Mouse (Mus musculus): ENCODE measurements at regions not wholly inside any gene's neighbourhood (a gene's known extent, or its start where the extent isn't known, plus 50 kb on each side); places are given as distances from the start of the nearest gene placed in this dataset.
A peak's percentile ranks its signal among the peaks of the same experiment; 100 is the strongest.

DNA sequence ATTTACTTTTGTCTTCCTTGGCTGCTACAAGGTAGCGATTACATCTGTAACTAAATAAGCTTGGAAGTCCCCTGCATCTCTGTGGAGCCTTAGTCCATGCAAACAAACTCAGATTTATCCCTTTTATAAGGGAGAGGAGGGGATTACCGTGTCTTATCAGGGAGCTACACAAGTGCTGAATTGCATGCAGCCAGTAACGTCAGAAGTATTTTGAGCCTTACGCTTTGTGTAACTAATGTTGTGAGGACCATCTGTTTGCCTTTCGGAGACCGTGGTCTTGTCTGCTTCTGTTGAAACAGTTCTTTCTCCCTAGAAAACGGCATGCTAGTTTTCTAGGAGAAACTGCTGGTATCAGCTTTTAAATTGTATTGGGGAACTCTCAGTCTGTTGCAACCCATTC, 58.0 kb upstream of the Dmrta1 start:
- no peaks in the 10 kb centered on the region for H3K9me3 ChIP-seq (ENCODE audit: control insufficient read depth, low read length)
- ATAC-seq (ENCODE audit: low FRiP score) (no peak; the same call in 1 of the 2 replicates), DNase-seq (ENCODE audit: low spot score, missing footprints) (no peak)
- no peak overlapping the region for H3K4me3 ChIP-seq (ENCODE audit: low read depth, low read length)
- no peak overlapping the region; the same call in 1 of the 2 replicates for H3K27ac ChIP-seq (ENCODE audit: low read depth, low read length)
- H3K4me2 ChIP-seq = no peak overlapping the region
- no peak overlapping the region for H3K9ac ChIP-seq (ENCODE audit: low read length)
- H3K4me1 ChIP-seq (ENCODE audit: control insufficient read depth, insufficient read depth, low read length) = peaks cover 2% of the 10 kb centered on the region; the same call in 1 of the 2 replicates
- 54% methylated on average over 7 of the region's 7 CpGs for WGBS
- H3K27me3 ChIP-seq (ENCODE audit: control insufficient read depth, insufficient read depth, low read length) = no peaks in the 10 kb centered on the region
- no peaks in the 10 kb centered on the region for H3K36me3 ChIP-seq (ENCODE audit: control insufficient read depth, insufficient read depth, low read length)

DNA sequence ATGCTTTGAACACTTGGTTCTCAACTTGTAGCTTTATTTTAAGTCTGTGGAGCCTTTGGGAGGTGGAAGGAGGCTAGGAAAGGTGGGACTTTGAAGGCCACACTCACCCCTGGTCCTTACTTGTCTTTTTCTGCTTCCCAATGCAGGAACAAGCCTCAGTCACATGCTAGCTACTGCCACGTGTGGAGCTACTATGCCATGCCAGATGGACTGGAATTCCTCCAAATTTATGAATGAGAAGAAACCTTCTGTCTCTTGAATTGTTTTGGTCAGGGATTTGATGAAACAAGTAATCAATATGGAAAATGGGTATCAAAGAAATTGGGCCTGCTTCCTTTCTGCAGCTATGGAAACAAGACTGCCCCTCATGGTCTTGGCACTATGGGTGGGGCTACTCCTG, 74.5 kb upstream of the Dmrta1 start:
- WGBS = 64% methylated on average over 1 of the region's 1 CpGs
- H3K4me2 ChIP-seq = no peak overlapping the region

DNA sequence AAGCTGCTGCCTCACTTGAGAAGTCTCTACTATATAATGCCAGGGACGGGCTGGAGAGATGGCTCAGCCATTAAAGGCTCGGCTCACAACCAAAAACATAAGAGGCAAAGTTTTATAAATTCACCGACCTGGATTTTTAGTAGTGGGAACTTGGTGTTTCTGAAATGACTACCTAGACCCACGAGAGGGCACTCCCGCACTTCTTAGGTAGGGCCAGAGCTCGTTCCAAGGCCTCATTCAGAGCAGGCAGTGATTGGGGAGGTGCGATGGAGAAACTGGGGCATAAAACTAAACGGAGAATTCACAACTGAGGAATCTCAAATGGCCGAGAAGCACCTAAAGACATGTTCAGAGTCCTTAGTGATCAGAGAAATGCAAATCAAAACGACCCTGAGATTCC, 103.7 kb upstream of the Dmrta1 start:
- Histone ChIP-seq H3K9me3 (ENCODE audit: control insufficient read depth, low read length) (no peaks in the 10 kb centered on the region), H3K4me1 (ENCODE audit: control insufficient read depth, insufficient read depth, low read length) (no peaks in the 10 kb centered on the region), H3K27ac (ENCODE audit: low read depth, low read length) (no peak overlapping the region), H3K27me3 (ENCODE audit: control insufficient read depth, insufficient read depth, low read length) (no peaks in the 10 kb centered on the region), H3K4me2 (no peak overlapping the region), H3K36me3 (ENCODE audit: control insufficient read depth, insufficient read depth, low read length) (no peaks in the 10 kb centered on the region), H3K9ac (ENCODE audit: low read length) (no peak overlapping the region), H3K4me3 (ENCODE audit: low read depth, low read length) (no peak overlapping the region)
- 28% methylated on average over 10 of the region's 10 CpGs for WGBS
- peak; percentile 90 for DNase-seq (ENCODE audit: low spot score, missing footprints)
- ATAC-seq (ENCODE audit: low FRiP score) = peak; percentile 81

More for the DNA sequence above, 74.5 kb upstream of the Dmrta1 start:
- Histone ChIP-seq H3K9me3 (ENCODE audit: control insufficient read depth, low read length) (no peaks in the 10 kb centered on the region), H3K36me3 (ENCODE audit: control insufficient read depth, insufficient read depth, low read length) (no peaks in the 10 kb centered on the region), H3K4me1 (ENCODE audit: control insufficient read depth, insufficient read depth, low read length) (no peaks in the 10 kb centered on the region), H3K4me3 (ENCODE audit: low read depth, low read length) (no peak overlapping the region), H3K9ac (ENCODE audit: low read length) (no peak overlapping the region), H3K27ac (ENCODE audit: low read depth, low read length) (no peak overlapping the region), H3K27me3 (ENCODE audit: control insufficient read depth, insufficient read depth, low read length) (no peaks in the 10 kb centered on the region)
- DNase-seq (ENCODE audit: low spot score, missing footprints) (no peak), ATAC-seq (ENCODE audit: low FRiP score) (no peak)

DNA sequence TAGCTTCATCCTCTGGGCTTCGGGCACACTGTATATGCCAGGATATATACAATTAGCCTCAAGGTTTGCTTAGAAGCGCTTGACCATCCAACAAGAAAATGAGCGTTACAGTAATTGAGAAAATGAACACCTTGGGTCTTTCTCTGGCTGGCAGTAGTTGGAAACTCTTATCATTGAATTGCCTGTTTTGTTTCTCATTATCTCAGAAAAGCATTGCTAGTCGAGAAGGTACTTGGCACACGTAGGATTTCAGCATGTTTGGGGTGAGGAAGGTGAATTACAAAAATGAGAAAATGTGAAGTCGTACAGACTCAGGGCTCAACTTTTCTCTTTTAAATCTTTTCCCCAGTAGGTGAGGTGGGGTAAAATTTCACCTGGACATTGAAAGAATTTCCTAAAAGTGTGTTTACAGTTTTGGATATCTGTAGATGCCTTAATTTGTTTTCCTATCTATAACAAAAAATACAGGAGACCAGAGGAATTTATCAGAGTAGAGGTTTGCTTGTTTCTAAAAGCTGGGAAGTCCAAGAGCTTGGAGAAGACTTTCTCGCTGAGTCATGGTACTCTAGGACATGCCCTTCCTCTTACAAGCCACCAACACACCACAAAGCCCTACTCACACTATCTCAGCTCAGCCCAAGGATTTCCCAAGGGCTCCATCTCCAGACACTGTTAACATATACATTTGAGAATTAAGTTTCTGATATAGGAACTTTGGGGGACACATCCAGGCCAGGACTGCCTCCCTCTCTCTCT, 124.3 kb upstream of the Dmrta1 start:
- Histone ChIP-seq H3K27me3 (ENCODE audit: control insufficient read depth, insufficient read depth, low read length) (no peaks in the 10 kb centered on the region), H3K9ac (ENCODE audit: low read length) (no peak overlapping the region), H3K36me3 (ENCODE audit: control insufficient read depth, insufficient read depth, low read length) (no peaks in the 10 kb centered on the region), H3K4me3 (ENCODE audit: low read depth, low read length) (no peak overlapping the region), H3K27ac (ENCODE audit: low read depth, low read length) (no peak overlapping the region), H3K9me3 (ENCODE audit: control insufficient read depth, low read length) (no peaks in the 10 kb centered on the region), H3K4me1 (ENCODE audit: control insufficient read depth, insufficient read depth, low read length) (no peaks in the 10 kb centered on the region), H3K4me2 (no peak overlapping the region)
- WGBS = 90% methylated on average over 7 of the region's 7 CpGs
- no peak for ATAC-seq (ENCODE audit: low FRiP score)
- no peak for DNase-seq (ENCODE audit: low spot score, missing footprints)

DNA sequence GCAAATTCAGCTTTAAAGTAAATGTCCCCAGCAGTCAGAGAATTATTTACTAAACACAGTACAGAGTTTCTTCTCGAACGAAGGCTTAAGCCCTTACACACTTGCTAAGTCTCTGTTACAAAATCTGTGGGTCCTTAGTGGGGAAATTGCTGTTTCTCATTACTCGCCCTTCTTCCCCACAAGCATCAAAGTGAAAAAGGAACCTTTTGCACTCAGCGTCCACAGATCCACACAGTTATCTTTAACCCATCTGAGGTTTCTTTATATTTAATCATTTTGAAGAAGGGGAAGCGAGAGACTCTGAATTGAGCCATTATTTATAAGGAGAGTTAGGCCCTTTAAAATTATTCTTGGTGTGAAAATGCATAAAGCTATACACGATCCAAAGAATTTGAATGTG, 126.7 kb upstream of the Dmrta1 start:
- H3K9me3 ChIP-seq (ENCODE audit: control insufficient read depth, low read length) = no peaks in the 10 kb centered on the region
- H3K4me3 ChIP-seq (ENCODE audit: low read depth, low read length) = no peak overlapping the region
- H3K27me3 ChIP-seq (ENCODE audit: control insufficient read depth, insufficient read depth, low read length) = no peaks in the 10 kb centered on the region
- no peak overlapping the region for H3K4me2 ChIP-seq
- no peaks in the 10 kb centered on the region for H3K4me1 ChIP-seq (ENCODE audit: control insufficient read depth, insufficient read depth, low read length)
- no peak overlapping the region for H3K9ac ChIP-seq (ENCODE audit: low read length)
- DNase-seq (ENCODE audit: low spot score, missing footprints) (no peak), ATAC-seq (ENCODE audit: low FRiP score) (no peak)
- H3K36me3 ChIP-seq (ENCODE audit: control insufficient read depth, insufficient read depth, low read length) = no peaks in the 10 kb centered on the region
- no peak overlapping the region for H3K27ac ChIP-seq (ENCODE audit: low read depth, low read length)
- 80% methylated on average over 6 of the region's 6 CpGs for WGBS

DNA sequence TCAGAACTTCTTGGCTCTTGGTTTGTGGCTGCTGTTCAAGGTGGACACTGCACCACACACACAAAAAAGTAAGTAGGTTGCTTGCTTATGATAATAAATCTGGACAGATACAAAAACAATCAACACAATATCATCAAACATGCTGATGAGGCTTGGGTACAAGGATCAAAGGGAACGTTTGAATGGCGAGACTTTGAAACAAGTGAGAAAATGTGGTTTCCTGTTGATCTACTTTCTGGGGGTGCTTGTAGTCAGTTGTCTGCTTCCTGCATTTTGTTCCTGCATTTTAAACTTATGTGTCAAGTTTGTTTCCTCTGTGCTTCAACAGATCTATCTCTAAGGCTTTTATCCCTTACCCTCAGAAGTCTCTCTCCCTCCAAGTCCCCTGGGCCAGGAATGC, 128.7 kb upstream of the Dmrta1 start:
- WGBS = 86% methylated on average over 2 of the region's 2 CpGs
- no peaks in the 10 kb centered on the region for H3K4me1 ChIP-seq (ENCODE audit: control insufficient read depth, insufficient read depth, low read length)

DNA sequence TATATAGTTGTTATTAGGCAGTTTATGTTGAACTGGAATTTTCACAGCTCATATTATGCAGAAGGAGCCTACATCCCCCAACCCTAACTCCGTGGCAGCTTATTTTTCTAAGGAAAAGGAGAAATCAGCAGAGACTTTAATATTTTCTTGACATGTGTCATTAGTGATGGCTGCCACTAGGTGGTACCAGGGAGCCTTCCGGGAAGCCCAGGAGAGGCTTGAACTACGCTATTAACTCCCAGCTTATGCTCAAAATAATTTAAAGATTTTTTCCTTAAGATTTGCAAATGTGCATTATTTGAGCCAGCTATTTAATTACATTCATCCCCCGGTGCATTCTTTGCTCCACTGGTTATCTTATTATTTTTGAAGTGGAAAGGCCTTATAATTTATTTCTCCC, 146.8 kb upstream of the Dmrta1 start:
- no peak overlapping the region for H3K27ac ChIP-seq (ENCODE audit: low read depth, low read length)
- no peaks in the 10 kb centered on the region for H3K27me3 ChIP-seq (ENCODE audit: control insufficient read depth, insufficient read depth, low read length)
- H3K36me3 ChIP-seq (ENCODE audit: control insufficient read depth, insufficient read depth, low read length) = no peaks in the 10 kb centered on the region
- ATAC-seq (ENCODE audit: low FRiP score) (peak; percentile 61), DNase-seq (ENCODE audit: low spot score, missing footprints) (no peak)
- H3K9me3 ChIP-seq (ENCODE audit: control insufficient read depth, low read length) = no peaks in the 10 kb centered on the region
- H3K4me2 ChIP-seq = no peak overlapping the region
- H3K4me3 ChIP-seq (ENCODE audit: low read depth, low read length) = no peak overlapping the region
- no peak overlapping the region for H3K9ac ChIP-seq (ENCODE audit: low read length)
- no peaks in the 10 kb centered on the region for H3K4me1 ChIP-seq (ENCODE audit: control insufficient read depth, insufficient read depth, low read length)
- 12% methylated on average over 4 of the region's 4 CpGs for WGBS

More for the DNA sequence above, 128.7 kb upstream of the Dmrta1 start:
- DNase-seq (ENCODE audit: low spot score, missing footprints) (no peak), ATAC-seq (ENCODE audit: low FRiP score) (no peak)
- H3K4me3 ChIP-seq (ENCODE audit: low read depth, low read length) = no peak overlapping the region
- no peaks in the 10 kb centered on the region for H3K36me3 ChIP-seq (ENCODE audit: control insufficient read depth, insufficient read depth, low read length)
- H3K4me2 ChIP-seq = no peak overlapping the region
- H3K27me3 ChIP-seq (ENCODE audit: control insufficient read depth, insufficient read depth, low read length) = no peaks in the 10 kb centered on the region
- H3K9ac ChIP-seq (ENCODE audit: low read length) = no peak overlapping the region
- no peak overlapping the region for H3K27ac ChIP-seq (ENCODE audit: low read depth, low read length)
- no peaks in the 10 kb centered on the region for H3K9me3 ChIP-seq (ENCODE audit: control insufficient read depth, low read length)

DNA sequence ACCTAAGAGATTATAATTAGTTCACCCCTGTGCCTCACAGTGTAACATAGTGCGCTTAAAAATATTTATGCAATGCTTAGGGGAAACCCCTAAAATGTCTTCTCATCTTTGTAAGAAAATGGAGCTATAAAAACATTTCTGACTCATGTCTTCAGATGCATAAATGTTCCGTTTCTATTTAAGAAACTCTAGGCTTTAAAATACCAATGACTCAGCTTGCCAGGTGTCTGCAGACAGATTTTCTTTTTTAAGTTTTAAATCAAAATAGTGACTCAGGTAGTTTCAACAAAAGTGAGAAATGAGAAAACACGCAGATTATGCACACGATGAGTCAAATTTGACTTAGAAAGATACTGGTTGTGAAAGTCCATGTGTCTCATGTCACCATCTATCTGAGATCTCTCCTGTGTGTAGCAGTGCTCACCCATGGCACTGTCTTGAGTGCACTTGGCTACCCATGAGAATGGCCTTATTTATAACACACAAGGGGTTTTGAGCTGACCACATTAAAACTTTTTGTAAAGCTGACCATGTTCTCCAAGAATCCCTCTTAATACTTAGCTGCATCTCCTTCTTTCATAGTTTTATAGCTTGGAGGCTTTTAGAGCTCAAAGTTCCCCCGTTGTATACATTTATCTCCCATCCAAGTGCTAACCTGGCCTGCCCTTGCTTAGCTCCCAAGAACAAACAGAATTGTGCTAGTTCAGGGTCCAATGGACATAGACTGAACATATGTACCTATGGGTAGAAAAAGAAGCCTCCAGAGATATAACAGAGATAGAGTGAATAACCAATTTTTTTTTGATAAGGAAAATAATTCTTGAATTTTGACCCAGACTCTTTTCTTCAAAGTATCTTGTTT, 149.0 kb upstream of the Dmrta1 start:
- ATAC-seq (ENCODE audit: low FRiP score) = no peak
- Histone ChIP-seq H3K27me3 (ENCODE audit: control insufficient read depth, insufficient read depth, low read length) (no peaks in the 10 kb centered on the region), H3K9me3 (ENCODE audit: control insufficient read depth, low read length) (no peaks in the 10 kb centered on the region), H3K36me3 (ENCODE audit: control insufficient read depth, insufficient read depth, low read length) (no peaks in the 10 kb centered on the region), H3K27ac (ENCODE audit: low read depth, low read length) (no peak overlapping the region), H3K4me3 (ENCODE audit: low read depth, low read length) (no peak overlapping the region), H3K4me2 (no peak overlapping the region), H3K9ac (ENCODE audit: low read length) (no peak overlapping the region), H3K4me1 (ENCODE audit: control insufficient read depth, insufficient read depth, low read length) (no peaks in the 10 kb centered on the region)
- no peak for DNase-seq (ENCODE audit: low spot score, missing footprints)
- 83% methylated on average over 5 of the region's 5 CpGs for WGBS

DNA sequence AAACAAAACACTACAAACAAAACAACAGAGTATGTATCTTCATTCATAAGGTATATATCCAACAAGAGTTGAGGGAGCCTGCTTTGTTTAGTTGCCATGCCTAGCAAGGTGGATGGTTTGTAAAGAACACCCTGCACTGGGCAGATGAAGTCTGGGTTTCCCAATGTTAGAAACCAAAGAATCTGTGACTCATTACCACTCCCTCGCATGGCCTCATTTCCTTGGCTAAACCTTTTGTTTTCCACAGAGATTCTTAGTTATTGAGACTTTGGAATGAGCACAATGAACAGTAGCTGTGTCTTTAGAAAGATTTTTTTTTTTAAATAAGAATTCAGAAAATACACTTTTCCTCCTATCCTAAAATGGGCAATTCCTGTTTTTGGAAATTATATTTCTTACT, 151.3 kb upstream of the Dmrta1 start:
- no peaks in the 10 kb centered on the region for H3K4me1 ChIP-seq (ENCODE audit: control insufficient read depth, insufficient read depth, low read length)
- H3K27me3 ChIP-seq (ENCODE audit: control insufficient read depth, insufficient read depth, low read length) = peaks cover 11% of the 10 kb centered on the region
- no peak for DNase-seq (ENCODE audit: low spot score, missing footprints)
- H3K27ac ChIP-seq (ENCODE audit: low read depth, low read length) = no peak overlapping the region
- H3K9me3 ChIP-seq (ENCODE audit: control insufficient read depth, low read length) = no peaks in the 10 kb centered on the region
- ATAC-seq (ENCODE audit: low FRiP score) = no peak
- no peak overlapping the region for H3K9ac ChIP-seq (ENCODE audit: low read length)
- H3K4me2 ChIP-seq = no peak overlapping the region
- H3K4me3 ChIP-seq (ENCODE audit: low read depth, low read length) = no peak overlapping the region
- H3K36me3 ChIP-seq (ENCODE audit: control insufficient read depth, insufficient read depth, low read length) = no peaks in the 10 kb centered on the region
- WGBS = 73% methylated on average over 1 of the region's 1 CpGs
